Mouse (Mus musculus) olfactory bulb, adult 2 months (tissue): Measurements from ENCODE around the gene Neo1. TPM values are rescaled to one million over a fixed set of nuclear protein-coding genes. Genes with fewer than 3 reads are reported as not detected.

Source experiments
- H3K27ac ChIP-seq: fragments of 200-500 bp; 2 replicates; pipeline ENCODE4 v1.5.1; 2012; ENCODE audit warnings: low read depth, low read length; ENCODE audit not compliant: insufficient read depth
- H3K4me1 ChIP-seq: fragments of 200-500 bp; 2 replicates; pipeline ENCODE4 v1.6.1; 2012; ENCODE audit warnings: low read length; ENCODE audit not compliant: control insufficient read depth, insufficient read depth
- H3K4me3 ChIP-seq: fragments of 200-500 bp; 2 replicates; pipeline ENCODE4 v1.5.1; 2012; ENCODE audit warnings: mild to moderate bottlenecking, low read depth, low read length, moderate library complexity; ENCODE audit not compliant: insufficient read depth
- CTCF ChIP-seq: fragments of 200-500 bp; IDR thresholded peaks from 2 replicates; pipeline ENCODE4 v1.5.1; 2012; ENCODE audit warnings: low read depth, mild to moderate bottlenecking, low read length, moderate library complexity; ENCODE audit not compliant: insufficient read depth
- POLR2A ChIP-seq: fragments of 200-500 bp; IDR thresholded peaks from 2 replicates; pipeline ENCODE4 v1.6.1; 2012; ENCODE audit warnings: mild to moderate bottlenecking, low read depth, low read length, moderate library complexity; ENCODE audit not compliant: insufficient read depth
- WGBS: fragments of 180-500 bp; shearing (Covaris S2); methylation state at CpG from one replicate; pipeline ENCODE4 v1.1.7; 2018; 5-methylcytosine and 5-hydroxymethylcytosine counted together
- polyA plus RNA-seq: library from polyadenylated mRNA; stranded (reverse); fragments of >200 nt; gene quantifications from 2 replicates; pipeline ENCODE4 v1.2.4, GENCODE M21; 2012; ENCODE audit warnings: low replicate concordance; ENCODE audit not compliant: missing spikeins, insufficient read depth, insufficient read length

Gene Neo1
- polyA plus RNA-seq, 1 experiment: not detected

GRCm38 (mm10) chr9:58875439-58875838, 160.8 kb downstream of the Neo1 start:
- no peak overlapping the region for H3K27ac ChIP-seq
- TF ChIP-seq CTCF: no peak
- TF ChIP-seq POLR2A: no peak
- no peak overlapping the region for H3K4me3 ChIP-seq
- H3K4me1 ChIP-seq: no peaks in the 10 kb centered on the region
- WGBS: 90% methylated on average over 6 of the region's 6 CpGs

- TF ChIP-seq POLR2A: no peak
- no peak for TF ChIP-seq CTCF
- WGBS: 83% methylated on average over 4 of the region's 4 CpGs
- Histone ChIP-seq H3K4me3 (no peak overlapping the region), H3K4me1 (no peaks in the 10 kb centered on the region), H3K27ac (no peak overlapping the region)
These were observed 161.9 kb downstream of the Neo1 start for GRCm38 (mm10) chr9:58874354-58874753.

- Histone ChIP-seq H3K4me3 (no peak overlapping the region), H3K27ac (no peak overlapping the region), H3K4me1 (no peaks in the 10 kb centered on the region)
- 44% methylated on average over 10 of the region's 10 CpGs for WGBS
- TF ChIP-seq POLR2A (no peak), CTCF (0 out of 2 replicates have a peak, but pooled peaks have one; percentile 17)
These were observed 162.5 kb downstream of the Neo1 start for GRCm38 (mm10) chr9:58873541-58874324.

- TF ChIP-seq CTCF (no peak), POLR2A (no peak)
- WGBS: 87% methylated on average over 10 of the region's 10 CpGs
- Histone ChIP-seq H3K27ac (no peak overlapping the region), H3K4me3 (no peak overlapping the region), H3K4me1 (no peaks in the 10 kb centered on the region)
These were observed 165.1 kb downstream of the Neo1 start for GRCm38 (mm10) chr9:58871141-58871540.

GRCm38 (mm10) chr9:58863826-58864225, 172.4 kb downstream of the Neo1 start:
- TF ChIP-seq CTCF (no peak), POLR2A (no peak)
- no peak overlapping the region for H3K27ac ChIP-seq
- H3K4me1 ChIP-seq: peaks cover 26% of the 10 kb centered on the region
- WGBS: 41% methylated on average over 7 of the region's 7 CpGs
- no peak overlapping the region for H3K4me3 ChIP-seq

GRCm38 (mm10) chr9:58859080-58859635, 177.1 kb downstream of the Neo1 start:
- H3K4me3 ChIP-seq: no peak overlapping the region
- peaks cover 27% of the 10 kb centered on the region for H3K4me1 ChIP-seq
- H3K27ac ChIP-seq: no peak overlapping the region
- TF ChIP-seq POLR2A (no peak), CTCF (no peak)
- 65% methylated on average over 30 of the region's 30 CpGs for WGBS

- 74% methylated on average over 3 of the region's 3 CpGs for WGBS
- no peak overlapping the region for H3K4me3 ChIP-seq
- peaks cover 40% of the 10 kb centered on the region for H3K4me1 ChIP-seq
- TF ChIP-seq POLR2A (no peak), CTCF (no peak)
- no peak overlapping the region for H3K27ac ChIP-seq
These were observed 181.3 kb downstream of the Neo1 start for GRCm38 (mm10) chr9:58854931-58855330.

GRCm38 (mm10) chr9:58849576-58850315, 186.5 kb downstream of the Neo1 start:
- Histone ChIP-seq H3K4me3 (no peak overlapping the region), H3K4me1 (peaks cover 46% of the 10 kb centered on the region), H3K27ac (no peak overlapping the region)
- 65% methylated on average over 13 of the region's 13 CpGs for WGBS
- TF ChIP-seq POLR2A: no peak

GRCm38 (mm10) chr9:58847676-58848075, 188.6 kb downstream of the Neo1 start:
- Histone ChIP-seq H3K27ac (no peak overlapping the region), H3K4me1 (peaks cover 37% of the 10 kb centered on the region), H3K4me3 (no peak overlapping the region)
- TF ChIP-seq CTCF (no peak), POLR2A (no peak)
- WGBS: 79% methylated on average over 7 of the region's 7 CpGs
